Mouse (Mus musculus): ENCODE measurements around the gene Lipc. TPM values are rescaled to one million over a fixed set of nuclear protein-coding genes. Genes with fewer than 3 reads are reported as not detected.

The Lipc gene
- polyA plus RNA-seq, 1 experiment from 2014 or later, result not detected

- Histone ChIP-seq H3K27ac (replicated peaks) (no peak overlapping the region), H3K27me3 (no peaks in the 10 kb centered on the region), H3K4me1 (no peaks in the 10 kb centered on the region), H3K4me3 (no peak overlapping the region), H3K9ac (replicated peaks) (no peak overlapping the region), H3K4me2 (replicated peaks) (no peak overlapping the region), H3K9me3 (no peaks in the 10 kb centered on the region), H3K36me3 (no peaks in the 10 kb centered on the region)
- ATAC-seq (replicated peaks), result no peak
- 63% methylated on average over 8 of the region's 8 CpGs for WGBS
Measured at GRCm38 (mm10) chr9:70800588-70801315, 151.3 kb downstream of the Lipc start.

GRCm38 (mm10) chr9:70795439-70795757 lies 156.6 kb downstream of the Lipc start:
- Histone ChIP-seq H3K4me1 (no peaks in the 10 kb centered on the region), H3K9ac (replicated peaks) (no peak overlapping the region), H3K27me3 (no peaks in the 10 kb centered on the region), H3K9me3 (no peaks in the 10 kb centered on the region), H3K4me2 (replicated peaks) (no peak overlapping the region), H3K4me3 (no peak overlapping the region), H3K36me3 (no peaks in the 10 kb centered on the region), H3K27ac (replicated peaks) (no peak overlapping the region)
- ATAC-seq (replicated peaks), result no peak
- WGBS, result 57% methylated on average over 2 of the region's 2 CpGs

GRCm38 (mm10) chr9:70794643-70795438 lies 157.2 kb downstream of the Lipc start:
- WGBS, result 82% methylated on average over 15 of the region's 15 CpGs

GRCm38 (mm10) chr9:70790621-70791020 lies 161.4 kb downstream of the Lipc start:
- Histone ChIP-seq H3K4me3 (no peak overlapping the region), H3K36me3 (no peaks in the 10 kb centered on the region), H3K4me1 (no peaks in the 10 kb centered on the region), H3K9me3 (no peaks in the 10 kb centered on the region), H3K27ac (replicated peaks) (no peak overlapping the region), H3K9ac (replicated peaks) (no peak overlapping the region), H3K4me2 (replicated peaks) (no peak overlapping the region), H3K27me3 (no peaks in the 10 kb centered on the region)
- ATAC-seq (replicated peaks), result no peak
- WGBS, result 67% methylated on average over 4 of the region's 4 CpGs

More at GRCm38 (mm10) chr9:70794643-70795438, 157.2 kb downstream of the Lipc start:
- Histone ChIP-seq H3K36me3 (no peaks in the 10 kb centered on the region), H3K4me2 (replicated peaks) (no peak overlapping the region), H3K27ac (replicated peaks) (no peak overlapping the region), H3K9ac (replicated peaks) (no peak overlapping the region), H3K4me3 (no peak overlapping the region), H3K4me1 (no peaks in the 10 kb centered on the region), H3K9me3 (no peaks in the 10 kb centered on the region), H3K27me3 (no peaks in the 10 kb centered on the region)
- no peak for ATAC-seq (replicated peaks)

GRCm38 (mm10) chr9:70788705-70789104 lies 163.3 kb downstream of the Lipc start:
- 75% methylated on average over 7 of the region's 7 CpGs for WGBS
- H3K36me3 ChIP-seq, result no peaks in the 10 kb centered on the region
- no peak for ATAC-seq (replicated peaks)
- H3K27ac ChIP-seq (replicated peaks), result no peak overlapping the region
- H3K4me1 ChIP-seq, result no peaks in the 10 kb centered on the region
- H3K4me3 ChIP-seq, result no peak overlapping the region
- H3K4me2 ChIP-seq (replicated peaks), result no peak overlapping the region
- H3K9me3 ChIP-seq, result no peaks in the 10 kb centered on the region
- no peaks in the 10 kb centered on the region for H3K27me3 ChIP-seq
- H3K9ac ChIP-seq (replicated peaks), result no peak overlapping the region

- Histone ChIP-seq H3K27ac (replicated peaks) (no peak overlapping the region), H3K4me2 (replicated peaks) (no peak overlapping the region), H3K27me3 (no peaks in the 10 kb centered on the region), H3K4me3 (no peak overlapping the region), H3K9ac (replicated peaks) (no peak overlapping the region), H3K36me3 (peaks cover 13% of the 10 kb centered on the region; the same call in 1 of the 2 replicates), H3K4me1 (no peaks in the 10 kb centered on the region), H3K9me3 (no peaks in the 10 kb centered on the region)
- ATAC-seq (replicated peaks), result no peak
- WGBS, result 84% methylated on average over 3 of the region's 3 CpGs
Measured at GRCm38 (mm10) chr9:70782191-70782590, 169.8 kb downstream of the Lipc start.

GRCm38 (mm10) chr9:70775517-70775916 lies 176.5 kb downstream of the Lipc start:
- no peak overlapping the region for H3K4me3 ChIP-seq
- no peaks in the 10 kb centered on the region for H3K9me3 ChIP-seq
- H3K4me1 ChIP-seq, result peaks cover 4% of the 10 kb centered on the region; the same call in 1 of the 2 replicates
- H3K27ac ChIP-seq (replicated peaks), result no peak overlapping the region
- no peak overlapping the region for H3K9ac ChIP-seq (replicated peaks)
- no peak overlapping the region for H3K4me2 ChIP-seq (replicated peaks)
- peaks cover 13% of the 10 kb centered on the region; the same call in 1 of the 2 replicates for H3K36me3 ChIP-seq
- no peaks in the 10 kb centered on the region for H3K27me3 ChIP-seq
- no peak for ATAC-seq (replicated peaks)
- 96% methylated on average over 2 of the region's 2 CpGs for WGBS

GRCm38 (mm10) chr9:70760974-70761373 lies 191.1 kb downstream of the Lipc start:
- ATAC-seq (replicated peaks), result no peak
- no peak overlapping the region for H3K9ac ChIP-seq (replicated peaks)
- no peaks in the 10 kb centered on the region for H3K4me1 ChIP-seq
- peaks cover 25% of the 10 kb centered on the region for H3K36me3 ChIP-seq
- no peak overlapping the region for H3K27ac ChIP-seq (replicated peaks)
- 92% methylated on average over 5 of the region's 5 CpGs for WGBS
- H3K4me3 ChIP-seq, result no peak overlapping the region
- H3K9me3 ChIP-seq, result no peaks in the 10 kb centered on the region
- no peaks in the 10 kb centered on the region for H3K27me3 ChIP-seq
- H3K4me2 ChIP-seq (replicated peaks), result no peak overlapping the region

- H3K4me1 ChIP-seq, result no peaks in the 10 kb centered on the region
- no peak overlapping the region for H3K9ac ChIP-seq (replicated peaks)
- WGBS, result 93% methylated on average over 3 of the region's 3 CpGs
- peaks cover 22% of the 10 kb centered on the region for H3K36me3 ChIP-seq
- H3K9me3 ChIP-seq, result no peaks in the 10 kb centered on the region
- no peak overlapping the region for H3K4me3 ChIP-seq
- no peaks in the 10 kb centered on the region for H3K27me3 ChIP-seq
- no peak for ATAC-seq (replicated peaks)
- H3K27ac ChIP-seq (replicated peaks), result no peak overlapping the region
- H3K4me2 ChIP-seq (replicated peaks), result no peak overlapping the region
Measured at GRCm38 (mm10) chr9:70751504-70752222, 200.4 kb downstream of the Lipc start.

Small RNA genes within 50 kb of the gene (microRNA-seq; reads per million reads assigned to microRNA genes)
- not detected for gene Gm25149

Other genes starting within 250 kb of the Lipc start
- gene Aqp9, start 216.5 kb upstream of the Lipc start, polyA plus RNA-seq (2015; fragmentation: Nextera tagmentation; extraction: Ambion mirVana), result 0.37 and 0.98 TPM in 2 replicates